Mouse (Mus musculus): ENCODE measurements around the gene Trp73. TPM values are rescaled to one million over a fixed set of nuclear protein-coding genes. Genes with fewer than 3 reads are reported as not detected.

Gene Trp73
- total RNA-seq, 2 experiments from 2014 or later: not detected

DNA sequence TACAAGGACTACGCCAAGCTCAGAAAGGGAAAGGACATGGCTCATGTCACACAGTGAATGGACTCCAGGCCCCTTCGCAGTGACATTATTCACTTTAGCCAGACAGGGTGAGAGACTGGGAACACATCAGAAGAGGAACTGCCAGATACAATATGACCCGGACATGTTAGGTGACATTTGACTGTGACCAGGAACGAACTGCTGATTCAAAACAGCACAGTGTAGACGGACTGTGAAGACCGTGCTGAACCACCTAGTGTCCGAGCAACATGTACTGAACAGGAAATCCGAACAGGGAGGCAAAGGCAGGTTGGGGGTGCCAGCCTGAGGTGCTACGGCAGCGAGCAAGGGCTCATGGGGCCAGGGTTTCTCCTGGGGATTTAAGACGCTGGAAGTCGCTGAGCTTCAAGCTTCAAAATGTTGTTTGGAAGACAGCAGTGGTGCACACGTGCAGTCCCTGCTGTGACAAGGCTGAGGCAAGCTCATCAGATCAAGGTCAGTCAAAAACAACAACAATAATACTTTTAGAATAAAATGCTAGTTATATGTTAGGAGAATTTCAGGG lies 33.4 kb downstream of the Trp73 start:
- no peak for ATAC-seq (replicated peaks; ENCODE audit: poor library complexity, severe bottlenecking)

DNA sequence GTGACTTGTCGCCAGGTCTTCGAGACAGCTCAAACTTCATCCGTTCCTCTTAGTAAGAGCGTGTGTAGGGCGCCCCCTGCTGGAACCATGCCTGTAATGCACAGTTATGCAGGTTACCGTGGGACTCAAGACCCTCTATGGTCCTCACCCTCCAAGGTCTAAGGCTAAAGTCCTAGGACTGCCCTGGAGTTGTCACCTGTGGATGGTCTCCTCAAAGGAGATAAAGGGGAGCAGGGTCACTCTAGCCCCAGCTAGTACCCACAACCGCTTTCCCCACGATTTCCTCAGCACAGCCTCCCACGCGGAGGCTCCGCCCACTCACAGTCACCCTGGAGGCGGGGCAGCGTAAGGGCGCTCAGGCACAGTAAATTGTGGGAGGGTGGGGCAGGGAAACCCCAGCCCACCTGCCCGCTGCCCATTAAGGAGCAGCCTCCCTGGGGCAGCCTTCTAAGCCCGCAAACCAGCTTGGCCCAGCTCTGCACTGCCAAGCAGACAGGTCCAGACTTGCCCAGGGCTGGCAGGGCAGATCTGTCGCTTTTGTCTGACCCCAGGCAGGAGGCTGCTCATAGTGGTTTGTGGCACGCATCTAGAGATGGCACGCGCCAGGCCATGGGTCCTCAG lies 34.5 kb downstream of the Trp73 start:
- ATAC-seq (replicated peaks; ENCODE audit: poor library complexity, severe bottlenecking): peak; percentile 82

DNA sequence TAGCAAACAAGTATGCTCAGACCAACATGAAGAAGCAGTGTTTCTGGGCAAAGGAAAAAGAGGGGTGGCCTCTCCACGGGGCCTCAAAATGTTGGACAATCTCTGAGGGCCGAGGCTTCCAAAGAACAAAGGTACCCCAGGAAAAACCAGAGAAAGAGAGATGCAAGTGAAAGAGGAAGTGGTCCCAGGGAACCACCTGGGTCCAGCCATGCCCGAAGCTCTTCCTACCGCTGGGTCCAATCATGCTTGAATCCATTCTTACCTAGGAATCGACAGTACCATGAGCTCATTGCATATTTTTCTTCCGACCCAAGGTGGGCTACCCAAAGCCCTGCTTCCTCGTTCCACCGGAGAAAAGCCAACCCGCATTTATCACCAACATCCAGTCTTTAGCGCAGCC lies 36.1 kb downstream of the Trp73 start:
- no peak for ATAC-seq (replicated peaks; ENCODE audit: poor library complexity, severe bottlenecking)

DNA sequence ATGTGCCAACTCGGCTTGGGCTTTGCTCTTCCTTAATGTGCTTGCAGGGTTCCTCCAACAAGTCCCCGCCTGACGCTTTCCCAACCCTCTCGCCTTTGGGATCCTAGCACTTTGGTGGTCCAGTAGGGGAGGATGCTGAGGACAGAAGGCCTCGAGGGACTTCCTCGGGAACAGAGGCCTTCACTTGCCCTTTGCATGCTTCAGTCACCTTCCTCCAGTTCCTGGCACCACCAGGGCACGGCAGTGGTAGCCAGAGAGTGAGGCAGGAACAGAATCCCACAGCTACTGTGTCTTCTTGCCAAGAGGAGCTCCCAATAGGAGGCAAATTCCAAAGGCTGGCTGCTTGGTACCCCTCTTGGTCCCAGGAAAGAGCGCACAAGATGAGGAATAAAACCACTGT lies 36.6 kb downstream of the Trp73 start:
- no peak for ATAC-seq (replicated peaks; ENCODE audit: poor library complexity, severe bottlenecking)

DNA sequence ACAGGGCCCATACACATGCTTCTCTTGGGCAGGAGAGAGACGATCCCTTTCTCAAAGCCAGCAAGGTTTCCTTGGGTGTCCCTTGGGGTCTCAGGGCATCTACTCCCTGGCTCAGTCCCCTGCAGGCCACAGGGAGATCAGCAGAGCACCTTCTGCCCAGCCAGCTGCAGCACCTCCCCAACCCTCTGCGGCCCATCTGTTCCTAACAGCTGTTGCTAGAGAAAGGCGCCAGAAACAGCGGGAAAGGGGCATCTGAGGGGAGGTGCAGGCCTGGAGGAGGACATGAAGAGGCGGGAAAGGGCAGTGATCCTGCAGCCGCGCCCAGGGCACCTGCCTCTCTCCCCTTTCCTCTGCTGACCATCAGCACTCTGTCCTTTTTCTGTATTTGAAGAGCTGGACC lies 40.6 kb downstream of the Trp73 start:
- no peak for ATAC-seq (replicated peaks; ENCODE audit: poor library complexity, severe bottlenecking)

DNA sequence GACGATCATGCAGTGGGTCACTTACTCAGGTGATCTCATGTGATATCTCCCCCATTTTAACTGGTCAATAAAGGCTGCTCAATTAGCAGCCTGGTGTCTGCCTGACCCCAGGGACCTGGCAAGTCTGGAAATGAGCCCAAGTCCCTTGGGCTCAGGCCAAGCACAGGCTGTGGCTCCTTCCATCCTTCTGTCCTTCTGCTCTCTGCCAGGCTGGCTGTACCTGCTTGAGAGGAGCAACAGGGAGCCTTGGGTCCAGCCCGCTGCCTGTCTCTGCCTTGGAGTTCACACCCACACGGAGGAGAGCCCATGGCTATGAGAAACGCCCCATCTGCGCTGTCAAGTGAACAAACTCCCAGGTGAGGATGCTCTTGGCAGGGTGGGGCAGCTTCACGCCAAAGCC lies 43.9 kb downstream of the Trp73 start:
- no peak for ATAC-seq (replicated peaks; ENCODE audit: poor library complexity, severe bottlenecking)

DNA sequence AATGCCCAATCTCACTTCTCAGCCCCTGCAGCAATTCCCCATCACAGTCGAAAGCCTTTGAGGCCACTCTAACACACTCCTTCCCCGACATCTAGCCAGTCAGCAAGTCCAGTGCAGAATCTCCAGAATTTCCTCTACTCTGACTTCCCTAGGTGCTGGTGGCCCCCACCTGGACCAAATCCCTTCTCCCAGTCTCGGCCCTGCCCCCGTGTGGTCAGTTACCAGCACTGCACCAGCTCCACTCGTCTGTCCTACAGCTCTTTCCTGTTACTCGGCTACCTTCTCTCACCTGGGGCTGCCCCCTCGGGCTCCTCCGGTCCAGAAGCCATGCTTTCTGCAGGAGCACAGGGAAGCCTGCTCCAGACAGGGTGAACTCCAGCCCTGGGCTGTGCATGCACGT lies 46.8 kb downstream of the Trp73 start:
- ATAC-seq (replicated peaks; ENCODE audit: poor library complexity, severe bottlenecking): peak; percentile 62

DNA sequence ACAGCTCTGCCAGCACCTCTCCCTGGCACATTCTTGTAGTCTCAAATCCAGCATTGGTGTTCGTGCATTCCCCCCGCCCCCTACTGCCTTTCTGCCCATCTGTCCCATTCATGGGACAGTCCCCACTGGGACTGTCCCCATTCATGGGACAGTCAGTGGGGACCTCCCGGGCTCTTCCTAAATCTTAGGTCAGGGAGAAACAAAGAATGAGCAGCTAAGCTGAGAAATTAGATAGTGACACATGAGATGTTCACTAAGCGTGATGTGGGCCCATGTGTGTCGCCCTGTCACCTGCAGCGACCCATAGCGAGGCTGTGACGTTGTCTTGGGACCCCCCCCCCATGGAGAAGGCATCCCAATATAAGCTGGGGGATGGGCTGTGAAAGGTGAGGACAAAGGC lies 48.7 kb downstream of the Trp73 start:
- no peak for ATAC-seq (replicated peaks; ENCODE audit: poor library complexity, severe bottlenecking)

DNA sequence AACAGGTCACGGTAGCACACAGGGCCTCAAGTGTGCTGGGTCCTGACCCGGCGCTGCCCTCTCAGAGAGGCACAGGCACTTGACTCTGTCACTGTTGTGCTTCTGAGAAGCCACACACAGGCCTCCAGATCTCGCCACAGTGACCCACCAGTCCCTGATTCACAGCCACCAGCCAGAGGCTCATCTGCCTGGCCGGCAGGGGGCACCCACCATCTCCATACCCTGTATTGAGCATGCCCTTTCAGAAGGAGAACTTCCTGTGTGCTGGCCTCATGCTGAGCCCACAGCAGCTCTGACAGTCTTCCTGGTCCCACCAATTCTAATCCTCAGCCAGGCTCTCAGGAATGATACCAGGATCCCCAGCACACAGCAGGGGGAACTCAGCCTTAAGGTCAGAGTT lies 50.8 kb downstream of the Trp73 start:
- ATAC-seq (replicated peaks; ENCODE audit: poor library complexity, severe bottlenecking): no peak; the same call in 1 of the 2 replicates

DNA sequence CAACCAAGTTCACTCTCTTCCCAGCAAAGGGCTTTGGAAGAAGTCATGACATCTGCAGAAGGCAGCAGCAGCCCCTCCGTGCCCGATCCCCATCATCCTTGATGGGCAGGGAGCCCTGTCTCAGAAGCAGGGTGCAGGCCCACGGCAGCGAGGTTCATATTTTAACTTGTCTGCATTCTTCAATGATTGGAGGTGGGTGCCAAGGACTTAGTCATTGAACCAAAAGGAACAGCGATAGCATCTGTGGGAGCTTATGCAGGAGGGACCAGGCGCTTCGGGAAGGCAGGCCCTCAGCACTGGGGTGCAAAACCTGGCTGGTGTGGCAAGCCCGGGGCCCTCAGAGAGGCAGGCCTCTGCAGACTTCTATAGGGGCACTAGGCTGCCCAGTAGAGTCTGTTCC lies 53.6 kb downstream of the Trp73 start:
- ATAC-seq (replicated peaks; ENCODE audit: poor library complexity, severe bottlenecking): no peak

DNA sequence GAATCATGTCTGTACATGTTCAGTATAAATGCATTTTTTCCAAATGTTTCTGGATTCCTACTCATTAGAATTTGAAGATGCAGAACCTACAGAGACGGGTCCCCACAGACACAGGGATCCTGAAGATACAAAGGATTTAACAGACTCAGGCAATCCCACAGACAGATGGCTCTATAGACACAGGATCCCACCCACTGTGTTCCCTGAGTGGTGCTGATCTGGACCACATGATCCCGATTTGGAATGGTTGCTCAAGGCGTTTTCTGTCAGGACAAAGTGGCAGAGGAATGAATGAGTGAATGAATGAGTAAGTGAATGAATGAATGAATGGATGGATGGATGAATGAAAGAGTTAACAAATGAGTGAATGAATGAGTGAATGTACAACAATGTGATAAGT lies 54.2 kb downstream of the Trp73 start:
- ATAC-seq (replicated peaks; ENCODE audit: poor library complexity, severe bottlenecking): no peak

DNA sequence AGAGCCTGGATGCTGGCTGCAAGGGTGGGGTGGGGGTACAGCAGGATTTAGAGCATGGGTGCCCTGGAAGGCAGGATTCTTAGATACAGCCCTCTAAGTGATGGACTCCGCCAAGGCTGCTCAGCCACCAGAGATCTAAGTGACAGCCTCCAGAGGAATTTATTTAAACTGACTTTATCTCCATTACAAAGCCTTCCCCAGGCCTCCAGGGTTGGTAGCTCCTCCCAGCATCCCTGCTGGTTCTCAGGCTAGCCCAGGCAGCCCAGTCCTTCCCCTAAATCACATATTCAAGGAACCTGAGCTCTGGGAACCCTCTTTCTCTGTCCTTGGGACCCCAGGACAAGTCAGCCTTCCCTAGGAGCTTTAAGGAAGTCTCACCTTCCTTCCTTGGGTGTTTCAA lies 58.0 kb downstream of the Trp73 start:
- ATAC-seq (replicated peaks; ENCODE audit: poor library complexity, severe bottlenecking): no peak

DNA sequence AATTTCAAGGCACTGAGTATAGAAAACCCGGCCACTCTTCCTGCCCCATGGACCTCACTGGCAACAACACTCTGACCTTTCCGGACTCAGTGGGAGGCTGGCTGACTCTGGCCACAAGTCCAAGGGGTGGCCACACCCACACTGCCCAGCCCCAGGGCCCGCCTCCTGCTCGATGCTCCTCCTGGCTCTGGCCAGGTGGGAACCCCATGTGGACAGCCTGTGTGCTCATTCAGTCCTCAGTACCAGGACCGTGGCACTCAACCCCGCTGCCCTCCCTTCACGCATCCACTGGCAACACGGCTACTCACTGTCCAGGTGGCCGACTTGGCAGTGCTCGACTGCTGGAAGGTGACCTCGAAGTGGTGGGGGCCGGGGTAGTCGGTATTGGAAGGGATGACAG lies 59.0 kb downstream of the Trp73 start:
- ATAC-seq (replicated peaks; ENCODE audit: poor library complexity, severe bottlenecking): no peak

DNA sequence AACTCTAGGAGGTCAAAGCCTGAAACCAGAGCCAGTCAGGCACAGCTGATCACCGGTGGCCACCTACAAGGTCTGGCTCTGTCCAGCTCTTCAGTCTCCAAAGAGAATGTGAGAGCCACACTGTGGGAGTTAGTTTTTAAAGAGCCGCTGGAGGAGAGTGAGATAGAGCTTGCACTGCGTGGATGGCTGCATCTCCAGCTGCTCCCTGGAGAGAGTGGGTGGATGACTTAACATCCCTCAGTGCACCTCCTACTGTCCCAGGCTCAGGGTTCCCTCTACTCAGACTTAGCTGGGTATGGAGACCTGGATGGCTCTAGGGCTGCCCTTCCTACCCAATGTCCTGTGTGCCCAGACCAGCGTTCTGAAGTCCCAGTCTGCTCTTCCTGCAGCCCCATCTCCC lies 59.8 kb downstream of the Trp73 start:
- no peak for ATAC-seq (replicated peaks; ENCODE audit: poor library complexity, severe bottlenecking)

DNA sequence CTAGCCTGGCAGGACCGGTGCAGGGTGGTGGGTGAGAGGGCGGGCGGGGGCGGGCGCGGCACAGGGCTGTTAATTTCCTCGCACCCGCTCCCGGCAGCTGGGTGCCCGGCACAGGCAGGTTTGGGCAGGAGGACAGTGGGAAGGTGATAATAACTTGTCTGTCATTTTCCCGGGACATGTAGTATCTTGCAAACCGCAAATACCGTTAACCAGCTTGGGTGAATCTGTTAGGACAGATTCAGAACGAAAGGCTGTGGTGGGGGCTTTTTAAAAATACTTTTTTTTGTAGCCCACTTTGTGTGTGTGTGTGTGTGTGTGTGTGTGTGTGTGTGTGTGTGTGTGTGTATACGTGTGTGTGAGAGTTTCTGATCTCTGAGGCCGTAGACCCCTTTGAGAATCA lies 68.1 kb downstream of the Trp73 start:
- no peak for ATAC-seq (replicated peaks; ENCODE audit: poor library complexity, severe bottlenecking)

DNA sequence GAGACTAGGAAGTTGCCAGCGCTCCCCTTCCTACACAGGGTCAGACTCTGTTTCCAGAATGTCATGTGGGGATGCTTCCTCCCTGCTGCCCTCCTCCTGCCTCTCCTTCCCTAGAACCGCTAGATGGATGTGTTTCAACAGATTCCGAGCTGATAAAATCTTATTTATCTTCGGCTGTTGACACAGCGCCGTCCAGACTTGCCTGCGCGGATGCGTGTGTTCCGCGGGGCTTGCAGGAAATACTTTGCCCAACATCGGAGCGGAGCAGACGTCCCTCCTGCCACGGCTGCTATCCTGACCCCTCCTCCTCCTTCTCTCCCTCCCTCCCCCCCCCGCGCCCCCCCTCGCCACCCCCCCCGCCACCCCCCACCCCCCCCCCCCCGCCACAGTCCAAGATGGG lies 68.5 kb downstream of the Trp73 start:
- no peak for ATAC-seq (replicated peaks; ENCODE audit: poor library complexity, severe bottlenecking)

DNA sequence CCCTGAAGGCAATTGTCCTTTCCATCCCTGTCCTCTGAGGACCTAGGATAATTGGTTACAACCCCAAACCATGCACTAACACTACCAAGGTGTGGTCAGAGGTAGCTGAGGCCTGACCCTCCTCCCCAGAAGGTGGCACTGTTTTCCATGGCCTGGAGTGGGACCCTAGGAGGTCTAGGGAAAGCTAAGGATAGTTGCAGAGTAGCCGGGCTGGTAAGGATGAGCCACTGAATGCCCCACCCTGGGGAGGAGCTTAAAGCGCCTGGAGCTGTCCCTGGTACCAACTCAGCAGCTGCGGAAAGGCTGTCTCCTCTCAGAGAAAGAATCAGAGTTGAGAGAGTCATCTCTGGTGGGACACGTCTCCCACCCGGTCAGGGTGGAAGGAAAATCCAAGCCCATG lies 69.1 kb downstream of the Trp73 start:
- peak; percentile 55 for ATAC-seq (replicated peaks; ENCODE audit: poor library complexity, severe bottlenecking)

DNA sequence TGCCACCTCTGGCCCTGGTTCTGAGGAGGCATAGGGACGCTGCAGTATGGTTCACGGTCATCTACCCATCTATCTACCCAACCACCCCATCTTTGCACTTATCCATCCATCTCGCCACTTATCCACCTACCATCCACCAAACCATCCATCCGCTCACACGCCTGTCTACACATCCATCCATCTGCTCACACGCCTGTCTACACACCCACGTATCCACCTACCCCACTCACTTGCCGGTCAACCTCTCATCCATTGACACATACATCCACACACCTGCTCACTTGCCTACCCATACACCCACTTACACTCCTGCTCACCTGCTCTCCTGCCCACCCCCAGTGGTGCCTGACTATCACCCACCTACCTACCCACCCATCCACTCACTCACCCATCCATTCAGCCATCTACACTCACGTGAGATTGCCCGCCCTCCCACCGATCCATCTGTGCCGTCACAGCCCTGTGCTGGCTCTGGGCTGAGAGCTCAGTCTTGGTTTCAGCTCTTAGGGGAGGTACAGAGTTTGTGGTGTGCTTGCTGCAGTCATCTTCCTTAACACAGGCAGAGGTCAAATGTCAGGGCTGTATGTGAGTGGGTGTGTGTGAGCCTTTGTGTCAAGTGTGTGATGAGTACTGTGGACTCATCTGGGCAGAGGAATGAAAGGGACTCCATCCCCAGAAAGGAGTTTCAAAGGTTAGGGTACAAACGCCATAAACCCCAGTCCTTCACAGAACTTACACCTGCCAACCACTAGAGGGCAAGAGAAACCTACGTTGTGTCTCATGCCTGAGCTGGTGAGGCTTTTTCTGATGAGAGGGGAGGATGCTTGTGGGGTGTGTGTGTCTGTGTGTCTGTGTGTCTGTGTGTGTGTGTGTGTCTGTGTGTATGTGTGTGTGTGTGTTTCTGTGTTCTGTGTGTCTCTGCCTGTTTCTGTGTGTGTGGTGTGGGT lies 74.9 kb downstream of the Trp73 start:
- ATAC-seq (replicated peaks; ENCODE audit: poor library complexity, severe bottlenecking): peak; percentile 79

DNA sequence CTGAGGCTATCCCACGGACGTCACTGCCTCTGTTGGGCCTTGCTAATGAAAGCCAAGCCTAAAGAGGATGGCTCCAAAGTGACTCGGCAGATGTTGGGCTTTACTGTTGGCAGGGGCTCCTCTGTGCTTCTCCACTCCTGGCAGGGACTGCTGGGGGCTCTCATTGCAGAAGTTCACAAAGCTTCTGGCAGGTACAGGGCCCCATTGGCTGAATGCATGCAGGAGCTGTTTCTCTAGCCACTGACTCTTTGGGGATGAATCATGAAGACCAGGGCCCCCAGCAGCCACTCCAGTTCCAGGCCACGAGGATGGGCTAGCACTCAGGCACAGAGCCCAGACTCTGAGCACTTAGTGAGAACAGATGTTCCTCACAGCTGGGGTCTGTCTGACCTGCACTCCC lies 82.3 kb downstream of the Trp73 start:
- no peak for ATAC-seq (replicated peaks; ENCODE audit: poor library complexity, severe bottlenecking)

DNA sequence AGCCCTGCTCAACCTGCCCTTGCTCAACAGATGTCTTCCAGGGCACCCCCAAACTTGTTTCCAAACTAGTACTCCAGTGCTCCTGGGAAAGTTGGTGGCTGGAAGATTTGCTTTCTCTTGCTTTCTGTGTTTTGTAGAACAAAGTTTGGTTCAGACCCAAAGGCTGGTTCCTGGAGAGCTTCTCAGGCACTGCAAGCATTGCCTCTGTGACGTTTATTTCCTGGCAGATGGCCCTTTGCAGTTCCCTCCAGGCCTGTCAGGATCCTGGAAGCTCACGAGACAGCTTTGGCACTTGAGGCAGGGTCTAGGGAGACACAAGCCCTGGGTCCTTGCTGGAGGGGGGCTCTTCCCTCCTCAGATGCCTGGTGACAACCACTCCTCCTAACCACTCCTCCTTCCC lies 83.3 kb downstream of the Trp73 start:
- no peak for ATAC-seq (replicated peaks; ENCODE audit: poor library complexity, severe bottlenecking)

DNA sequence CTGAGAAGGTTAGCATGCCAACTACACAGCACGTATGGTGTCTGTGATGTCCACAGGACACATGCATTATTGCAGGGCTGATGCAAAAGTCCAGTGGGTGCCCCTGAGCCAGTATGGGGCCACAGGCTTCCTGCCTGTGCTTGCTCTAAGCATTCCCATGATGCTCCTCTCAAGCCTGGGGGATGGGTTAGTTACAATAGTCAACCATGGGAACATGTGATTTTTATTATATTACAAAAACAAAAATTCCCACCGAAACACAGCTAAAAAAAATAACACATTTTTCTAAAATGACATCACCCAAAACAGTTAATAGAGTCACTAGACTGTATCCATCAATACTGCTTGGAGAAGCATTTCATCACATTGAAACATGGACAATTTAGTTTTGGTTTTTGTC lies 84.0 kb downstream of the Trp73 start:
- ATAC-seq (replicated peaks; ENCODE audit: poor library complexity, severe bottlenecking): no peak

DNA sequence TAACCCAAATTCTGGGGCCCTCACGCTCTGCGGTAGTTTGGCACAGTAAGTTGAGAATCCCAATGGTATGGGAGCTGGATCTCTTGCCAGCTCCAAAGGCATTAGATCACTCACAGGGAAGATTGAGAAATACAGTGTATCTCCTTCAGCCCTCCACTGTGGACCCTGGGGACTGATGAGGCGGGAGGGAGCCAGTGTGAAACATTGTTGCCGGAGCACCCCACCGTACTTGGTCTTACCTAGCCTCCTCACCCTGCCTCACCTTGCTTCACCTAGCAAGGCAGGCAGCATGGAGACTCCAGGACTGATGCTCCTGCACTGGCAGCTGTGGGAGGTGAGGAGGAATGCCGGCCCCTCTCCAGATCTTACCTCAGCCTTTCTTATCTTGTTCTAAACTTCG lies 84.5 kb downstream of the Trp73 start:
- no peak for ATAC-seq (replicated peaks; ENCODE audit: poor library complexity, severe bottlenecking)
